Mouse (Mus musculus) CH12F3 (cell line): ENCODE results near the gene Ecpas.

Experiments
- in situ Hi-C: fragments of 300-500 bp; cut with MboI; formaldehyde crosslinking; loops from 2 replicates; pipeline ENCODE4 v1.14.3; 2020; ENCODE audit warnings: low sequenced_read_pairs

Gene Ecpas

DNA sequence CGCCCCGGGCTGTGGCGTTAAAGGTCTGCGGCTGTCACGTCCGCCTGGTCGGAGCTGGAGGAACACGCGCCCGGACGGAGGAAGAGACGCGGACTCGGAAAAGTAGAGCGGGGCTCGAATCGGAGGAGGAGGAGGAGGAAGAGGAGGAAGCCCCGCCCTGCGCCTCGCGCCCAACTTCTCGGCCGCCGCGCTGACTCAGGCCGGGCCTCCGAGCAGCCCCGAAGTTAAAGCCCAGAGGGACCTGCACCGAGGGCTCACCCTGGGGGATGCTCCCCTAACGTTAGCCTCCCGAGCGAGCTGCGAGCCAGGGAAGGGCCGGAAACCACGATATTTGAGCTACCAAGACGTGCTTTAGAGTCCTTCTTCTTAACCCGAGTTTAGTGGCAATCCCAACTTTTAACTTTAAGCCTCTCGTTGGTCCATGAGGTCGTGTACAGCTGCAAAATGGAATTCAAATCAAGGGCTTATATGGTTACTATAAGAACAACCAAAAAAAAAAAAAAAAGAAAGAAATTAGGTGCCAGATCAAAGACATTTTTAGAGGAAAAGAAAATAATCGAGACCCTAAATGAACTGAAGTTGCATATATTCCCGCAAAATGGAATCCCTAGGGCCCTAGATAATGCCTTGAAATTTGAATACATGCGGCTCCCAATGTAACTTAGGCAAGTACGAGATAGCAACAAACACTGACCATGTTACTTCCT, at the start of gene Ecpas:
Gene Ecpas, minus strand, starts transcription at position 121 of the 707 bp plus-strand sequence.
- in situ Hi-C loops = no loop called here

DNA sequence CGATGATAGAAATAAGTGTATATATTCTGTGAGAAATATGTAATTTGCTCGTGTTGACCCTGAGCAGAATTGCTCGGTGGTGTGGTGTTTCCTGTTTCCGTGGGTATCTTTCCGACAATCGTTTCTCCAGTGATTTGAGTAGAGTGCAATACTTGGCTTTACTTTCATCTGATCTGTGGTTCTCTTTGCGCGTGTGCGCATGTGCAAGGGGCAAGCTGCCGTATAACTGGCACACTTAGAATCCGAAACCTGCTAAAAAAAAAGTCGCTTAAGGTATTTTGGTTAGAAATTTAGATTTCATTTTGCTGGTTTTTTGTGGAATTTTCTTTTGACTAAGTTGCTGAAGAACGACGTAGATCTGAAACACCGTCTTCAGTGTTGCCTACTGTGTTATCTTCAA, 49.2 kb upstream of the Ecpas start:
- in situ Hi-C loops = no loop called here

- in situ Hi-C loops = no loop called here
Measured at GRCm38 (mm10) chr4:58952630-58953029, 40.1 kb upstream of the Ecpas start.

GRCm38 (mm10) chr4:58948391-58948790, 35.8 kb upstream of the Ecpas start:
- in situ Hi-C loops = no loop called here

GRCm38 (mm10) chr4:58944695-58945094, 32.1 kb upstream of the Ecpas start:
- in situ Hi-C loops = no loop called here

- in situ Hi-C loops = no loop called here
Measured at GRCm38 (mm10) chr4:58944206-58944553, 31.6 kb upstream of the Ecpas start.

DNA sequence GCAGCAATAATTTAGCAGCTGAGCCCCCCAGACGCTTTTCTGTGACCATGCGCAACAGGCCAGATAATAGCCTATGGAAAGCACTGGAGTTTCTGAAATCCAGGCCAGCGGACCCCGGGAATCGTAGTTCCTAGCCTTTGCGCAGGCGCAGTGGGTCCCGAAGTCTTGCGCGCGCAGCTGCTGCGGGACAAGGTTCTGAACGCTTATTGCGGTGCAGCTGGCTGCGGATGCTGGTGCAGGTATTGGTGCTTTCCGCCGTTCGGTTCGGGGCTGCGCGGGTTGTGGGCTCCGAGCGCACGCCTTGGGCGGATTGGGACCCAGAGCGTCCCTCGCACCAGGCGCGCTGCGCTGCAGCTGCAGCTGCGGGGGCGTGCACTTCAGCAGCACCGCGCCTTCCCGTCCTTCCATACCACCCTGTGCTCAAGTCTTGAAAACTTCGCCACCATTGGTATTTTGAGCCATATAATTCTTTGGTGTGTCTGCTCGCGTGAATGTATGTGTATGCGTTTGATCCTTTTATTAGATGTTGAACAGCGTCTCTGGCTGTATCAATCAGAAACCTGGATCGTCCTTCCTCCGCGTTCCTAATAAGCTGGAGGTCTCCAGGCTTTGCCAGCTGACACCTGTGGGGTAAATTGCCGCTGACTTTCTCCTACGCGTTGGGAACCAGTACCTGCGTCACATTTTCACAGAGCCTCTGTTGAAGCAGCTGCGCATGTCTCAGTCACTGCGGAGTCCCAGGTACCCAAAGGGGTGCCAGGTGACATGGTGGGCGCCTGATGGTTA, 31.1 kb upstream of the Ecpas start, which contains the start of gene Zkscan16:
Gene Zkscan16, plus strand, starts transcription at position 209 of the 786 bp plus-strand sequence.
- in situ Hi-C loops = no loop called here

DNA sequence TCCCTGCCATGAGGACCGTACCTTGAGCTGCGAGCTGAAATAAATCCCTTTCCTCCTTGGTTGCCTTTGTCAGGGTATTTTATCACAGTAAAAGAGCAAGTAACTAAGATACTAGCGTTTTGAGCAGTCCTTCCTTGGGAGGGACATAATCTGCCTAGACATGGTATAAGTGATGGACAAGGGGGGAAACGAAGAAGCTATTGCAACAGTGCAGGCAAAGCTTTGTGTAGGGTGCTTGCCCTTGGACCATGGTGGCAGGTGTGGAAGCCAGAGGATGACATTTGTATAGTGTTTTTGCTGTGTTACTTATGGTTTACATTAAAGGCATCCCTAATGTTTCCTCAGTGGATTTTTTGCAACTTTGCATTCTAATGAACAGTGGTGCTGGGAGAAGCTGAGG, 30.4 kb upstream of the Ecpas start:
- in situ Hi-C loops = no loop called here

DNA sequence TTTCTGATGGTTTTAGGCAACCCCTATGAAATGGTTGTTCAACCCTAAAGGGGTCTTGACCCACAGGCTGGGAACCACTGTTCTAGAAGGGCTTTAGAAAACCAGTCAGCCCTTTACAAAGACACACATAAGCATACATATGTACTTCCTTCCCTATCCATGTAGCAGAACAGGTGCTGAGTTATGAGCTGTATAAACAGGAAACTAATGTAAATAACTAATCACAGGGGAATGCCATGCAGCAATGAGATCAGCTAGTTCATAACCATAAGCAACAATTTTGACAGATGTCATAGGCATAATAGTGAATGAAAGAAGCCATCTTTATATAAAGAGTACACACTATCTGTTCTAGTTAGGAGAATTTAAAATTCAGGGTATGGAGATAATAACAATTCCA, 29.1 kb upstream of the Ecpas start:
- in situ Hi-C loops = no loop called here

DNA sequence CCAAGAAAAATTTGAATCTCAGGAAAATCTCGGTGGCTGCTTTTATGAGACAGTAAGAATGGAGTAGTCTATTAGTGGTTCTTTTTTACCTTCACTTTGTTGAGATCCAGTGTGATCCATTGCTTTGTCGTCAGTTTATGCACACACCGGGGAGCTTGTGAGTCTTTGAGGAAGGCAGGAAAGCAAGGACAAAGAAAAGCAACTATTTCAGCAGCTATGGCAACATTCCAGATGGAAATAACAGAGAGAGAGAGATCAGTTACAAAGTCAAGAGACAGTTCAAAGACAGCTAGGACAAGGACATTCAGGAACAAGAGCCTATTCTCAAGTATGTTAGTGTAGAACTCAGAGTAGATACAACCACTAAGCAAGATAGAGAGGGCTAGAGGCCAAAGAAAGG, 23.3 kb upstream of the Ecpas start:
- in situ Hi-C loops = no loop called here

GRCm38 (mm10) chr4:58934746-58935476, 22.4 kb upstream of the Ecpas start:
- in situ Hi-C loops = no loop called here

- in situ Hi-C loops = no loop called here
Measured at GRCm38 (mm10) chr4:58934308-58934707, 21.8 kb upstream of the Ecpas start.

- in situ Hi-C loops = no loop called here
Measured at GRCm38 (mm10) chr4:58932541-58932940, 20.0 kb upstream of the Ecpas start.

- in situ Hi-C loops = no loop called here
Measured at GRCm38 (mm10) chr4:58927661-58928060, 15.1 kb upstream of the Ecpas start.

- in situ Hi-C loops = no loop called here
Measured at GRCm38 (mm10) chr4:58926120-58926519, 13.6 kb upstream of the Ecpas start.

DNA sequence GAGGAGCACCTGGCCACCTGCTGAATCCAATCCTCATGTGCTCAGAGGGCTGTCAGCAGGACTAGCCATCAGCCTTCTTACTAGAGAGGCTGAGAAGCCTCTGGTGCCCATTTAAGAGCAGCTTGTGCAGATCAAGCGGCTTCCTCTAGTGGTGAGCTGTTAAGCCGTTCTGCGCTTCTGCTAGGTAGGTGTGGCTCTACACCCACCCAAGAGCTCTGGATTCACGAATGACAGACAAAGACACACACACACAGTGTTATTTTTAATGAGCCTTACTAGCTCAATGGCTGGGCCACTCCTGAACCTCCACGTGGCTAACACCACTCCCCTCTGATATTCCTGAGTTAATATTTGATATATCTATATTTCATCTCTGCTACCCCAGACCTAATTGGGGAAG, 13.1 kb upstream of the Ecpas start:
- in situ Hi-C loops = no loop called here

GRCm38 (mm10) chr4:58923933-58924332, 11.4 kb upstream of the Ecpas start:
- in situ Hi-C loops = no loop called here

- in situ Hi-C loops = no loop called here
Measured at GRCm38 (mm10) chr4:58915081-58915826, 2.7 kb upstream of the Ecpas start.

DNA sequence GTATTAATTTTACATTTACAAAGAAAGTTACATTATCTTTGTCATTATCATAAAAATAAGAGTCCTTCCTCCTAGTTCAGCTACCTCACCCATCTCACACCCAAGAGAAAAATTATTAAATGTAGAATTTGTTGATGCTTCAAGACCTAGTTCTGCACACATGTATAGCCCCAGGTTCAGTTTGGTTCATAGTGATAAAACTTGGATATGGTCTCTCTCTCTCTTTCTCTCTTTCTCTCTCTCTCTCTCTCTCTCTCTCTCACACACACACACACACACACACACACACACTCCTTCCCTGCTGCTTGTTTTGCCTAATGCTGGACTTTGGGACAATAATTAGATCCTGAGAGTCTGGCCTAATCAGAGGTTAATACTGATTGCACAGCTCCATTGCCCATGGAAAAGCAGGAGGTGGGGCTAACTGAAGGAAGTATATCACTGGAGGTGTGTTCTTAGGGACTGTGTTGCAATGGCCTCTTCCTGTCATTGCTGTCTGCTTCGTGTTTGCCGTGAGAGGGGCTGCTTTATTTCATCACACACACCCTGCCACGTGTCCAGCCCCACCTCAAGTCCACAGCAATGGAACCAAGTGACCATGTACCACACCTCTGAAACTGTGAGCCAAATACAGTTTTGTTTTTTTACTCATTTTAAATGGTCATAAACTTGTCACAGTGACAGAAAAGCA, 932 bp upstream of the Ecpas start:
- in situ Hi-C loops = no loop called here

GRCm38 (mm10) chr4:58911831-58912628, 519 bp downstream of the Ecpas start:
- in situ Hi-C loops = no loop called here
